Mouse (Mus musculus) midbrain, embryonic 14.5 days (tissue): ENCODE measurements around the gene Adgrl2. TPM values are rescaled to one million over a fixed set of nuclear protein-coding genes. Genes with fewer than 3 reads are reported as not detected.

ENCODE experiments used
- ATAC-seq: fragments of 200-750 bp; cut with Nextera tagmentation; 2 replicates; pipeline ENCODE4 v1.8.0; 2017; ENCODE audit warnings: moderate number of reproducible peaks, moderate library complexity; ENCODE audit not compliant: low FRiP score, low TSS enrichment
- DNase-seq: peaks from one replicate; pipeline ENCODE4 v3.0.0-alpha.2; 2015
- H3K27ac ChIP-seq: fragments of 300-500 bp; sonication (generic); replicated peaks from 2 replicates; pipeline ENCODE4 v1.5.1; 2014; ENCODE audit warnings: mild to moderate bottlenecking, low read depth, low read length, moderate library complexity
- H3K27me3 ChIP-seq: fragments of 300-500 bp; sonication (generic); 2 replicates; pipeline ENCODE4 v1.6.1; 2014; ENCODE audit warnings: low read length, control low read depth, mixed read lengths; ENCODE audit not compliant: control insufficient read depth, insufficient read depth
- H3K36me3 ChIP-seq: fragments of 300-500 bp; sonication (generic); 2 replicates; pipeline ENCODE4 v1.6.1; 2014; ENCODE audit warnings: low read length, control low read depth; ENCODE audit not compliant: control insufficient read depth, insufficient read depth
- H3K4me1 ChIP-seq: fragments of 300-500 bp; sonication (generic); 2 replicates; pipeline ENCODE4 v1.6.1; 2014; ENCODE audit warnings: mild to moderate bottlenecking, antibody characterized with exemption, low read length, control low read depth; ENCODE audit not compliant: control insufficient read depth, insufficient read depth
- H3K4me2 ChIP-seq: fragments of 300-500 bp; sonication (generic); 2 replicates; pipeline ENCODE4 v1.6.1; 2014; ENCODE audit warnings: mild to moderate bottlenecking, low read length, moderate library complexity
- H3K4me3 ChIP-seq: fragments of 300-500 bp; sonication (generic); replicated peaks from 2 replicates; pipeline ENCODE4 v1.5.1; 2014; ENCODE audit warnings: low read depth, low read length
- H3K9ac ChIP-seq: fragments of 300-500 bp; sonication (generic); replicated peaks from 2 replicates; pipeline ENCODE4 v1.6.1; 2014; ENCODE audit warnings: mild to moderate bottlenecking, low read length, moderate library complexity
- H3K9me3 ChIP-seq: fragments of 300-500 bp; sonication (generic); 2 replicates; pipeline ENCODE4 v1.6.1; 2016; ENCODE audit warnings: low read length, control low read depth, mixed read lengths; ENCODE audit not compliant: control insufficient read depth
- WGBS: fragments of 180-500 bp; shearing (Covaris S2); extraction: QIAGEN DNeasy Blood & Tissue Kit; methylation state at CpG from one replicate; pipeline ENCODE4 v1.1.7; 2014; 5-methylcytosine and 5-hydroxymethylcytosine counted together
- polyA plus RNA-seq: library from polyadenylated mRNA; unstranded; fragments of >200 nt; fragmentation: Nextera tagmentation; extraction: Ambion mirVana; gene quantifications from 2 replicates; pipeline ENCODE4 v1.2.1, GENCODE M21; 2014

The Adgrl2 gene
- polyA plus RNA-seq, 1 experiment from 2014 or later, result 160 TPM

- peak overlapping the region; percentile 37 for H3K27ac ChIP-seq
- WGBS, result 31% methylated on average over 14 of the region's 14 CpGs
These were observed 67.7 kb downstream of the Adgrl2 start for GRCm38 (mm10) chr3:148922618-148923095.

GRCm38 (mm10) chr3:148921966-148922587, 68.3 kb downstream of the Adgrl2 start:
- no peaks in the 10 kb centered on the region for H3K36me3 ChIP-seq
- DNase-seq, result no peak
- no peaks in the 10 kb centered on the region for H3K9me3 ChIP-seq
- H3K4me2 ChIP-seq, result peak overlapping the region; percentile 44
- H3K27ac ChIP-seq, result peak overlapping the region; percentile 37
- ATAC-seq, result no peak
- H3K4me1 ChIP-seq, result peaks cover 12% of the 10 kb centered on the region
- H3K9ac ChIP-seq, result no peak overlapping the region
- no peak overlapping the region for H3K4me3 ChIP-seq
- no peaks in the 10 kb centered on the region for H3K27me3 ChIP-seq
- WGBS, result 60% methylated on average over 13 of the region's 13 CpGs

More at GRCm38 (mm10) chr3:148922618-148923095, 67.7 kb downstream of the Adgrl2 start:
- Histone ChIP-seq H3K4me3 (peak overlapping the region; percentile 19; the same call in 1 of the 2 replicates), H3K36me3 (no peaks in the 10 kb centered on the region), H3K4me1 (peaks cover 12% of the 10 kb centered on the region), H3K4me2 (peak overlapping the region; percentile 44), H3K9me3 (no peaks in the 10 kb centered on the region), H3K9ac (0 out of 2 replicates have a peak overlapping the region, but pooled peaks have one; percentile 9), H3K27me3 (no peaks in the 10 kb centered on the region)
- DNase-seq (peak; percentile 80), ATAC-seq (peak; percentile 72; the same call in 1 of the 2 replicates)

GRCm38 (mm10) chr3:148920881-148921280, 69.5 kb downstream of the Adgrl2 start:
- no peak overlapping the region for H3K27ac ChIP-seq
- no peaks in the 10 kb centered on the region for H3K27me3 ChIP-seq
- no peak for ATAC-seq
- DNase-seq, result peak; percentile 41
- H3K9me3 ChIP-seq, result no peaks in the 10 kb centered on the region
- no peak overlapping the region for H3K4me2 ChIP-seq
- WGBS, result 45% methylated on average over 6 of the region's 6 CpGs
- peaks cover 14% of the 10 kb centered on the region for H3K4me1 ChIP-seq
- no peak overlapping the region for H3K9ac ChIP-seq
- H3K36me3 ChIP-seq, result no peaks in the 10 kb centered on the region
- no peak overlapping the region for H3K4me3 ChIP-seq

GRCm38 (mm10) chr3:148918425-148918824, 71.9 kb downstream of the Adgrl2 start:
- Histone ChIP-seq H3K4me3 (no peak overlapping the region), H3K9ac (no peak overlapping the region), H3K27me3 (no peaks in the 10 kb centered on the region), H3K4me1 (peaks cover 26% of the 10 kb centered on the region), H3K27ac (no peak overlapping the region), H3K4me2 (no peak overlapping the region), H3K36me3 (no peaks in the 10 kb centered on the region), H3K9me3 (no peaks in the 10 kb centered on the region)
- ATAC-seq, result no peak
- no peak for DNase-seq
- WGBS, result 94% methylated on average over 5 of the region's 5 CpGs

GRCm38 (mm10) chr3:148917837-148918236, 72.5 kb downstream of the Adgrl2 start:
- Histone ChIP-seq H3K9ac (no peak overlapping the region), H3K27ac (no peak overlapping the region), H3K36me3 (no peaks in the 10 kb centered on the region), H3K9me3 (no peaks in the 10 kb centered on the region), H3K4me3 (no peak overlapping the region), H3K27me3 (no peaks in the 10 kb centered on the region), H3K4me1 (peaks cover 29% of the 10 kb centered on the region), H3K4me2 (no peak overlapping the region)
- ATAC-seq, result no peak
- WGBS, result 85% methylated on average over 7 of the region's 7 CpGs
- no peak for DNase-seq

- H3K4me3 ChIP-seq, result no peak overlapping the region
- no peaks in the 10 kb centered on the region for H3K27me3 ChIP-seq
- H3K4me2 ChIP-seq, result no peak overlapping the region
- DNase-seq, result no peak
- WGBS, result 47% methylated on average over 5 of the region's 5 CpGs
- peaks cover 32% of the 10 kb centered on the region for H3K4me1 ChIP-seq
- H3K36me3 ChIP-seq, result no peaks in the 10 kb centered on the region
- H3K9me3 ChIP-seq, result no peaks in the 10 kb centered on the region
- ATAC-seq, result no peak
- H3K27ac ChIP-seq, result no peak overlapping the region
- no peak overlapping the region for H3K9ac ChIP-seq
These were observed 74.1 kb downstream of the Adgrl2 start for GRCm38 (mm10) chr3:148916226-148916625.

GRCm38 (mm10) chr3:148912944-148913684, 77.2 kb downstream of the Adgrl2 start:
- Histone ChIP-seq H3K36me3 (no peaks in the 10 kb centered on the region), H3K4me1 (peaks cover 29% of the 10 kb centered on the region), H3K4me3 (no peak overlapping the region), H3K9me3 (no peaks in the 10 kb centered on the region), H3K9ac (no peak overlapping the region), H3K27me3 (no peaks in the 10 kb centered on the region), H3K27ac (peak overlapping the region; percentile 53; the same call in 1 of the 2 replicates), H3K4me2 (0 out of 2 replicates have a peak overlapping the region, but pooled peaks have one; percentile 1)
- WGBS, result 54% methylated on average over 14 of the region's 14 CpGs
- ATAC-seq, result peak; percentile 58; the same call in 1 of the 2 replicates
- peak; percentile 65 for DNase-seq

GRCm38 (mm10) chr3:148912536-148912935, 77.8 kb downstream of the Adgrl2 start:
- DNase-seq, result peak; percentile 42
- Histone ChIP-seq H3K27me3 (no peaks in the 10 kb centered on the region), H3K9me3 (no peaks in the 10 kb centered on the region), H3K4me3 (no peak overlapping the region), H3K9ac (no peak overlapping the region), H3K4me1 (peaks cover 29% of the 10 kb centered on the region), H3K36me3 (no peaks in the 10 kb centered on the region), H3K27ac (peak overlapping the region; percentile 32; the same call in 1 of the 2 replicates), H3K4me2 (no peak overlapping the region)
- no peak for ATAC-seq
- 60% methylated on average over 6 of the region's 6 CpGs for whole genome bisulfite sequencing
